Mouse (Mus musculus) bone marrow macrophage, adult 2 months (primary cell): ENCODE measurements around the gene Vmn2r14.

Experiments
- CTCF ChIP-seq: IDR thresholded peaks from 2 replicates; pipeline ENCODE4 v1.5.1; 2012; ENCODE audit warnings: low read depth, mild to moderate bottlenecking, low read length, moderate library complexity
- POLR2A ChIP-seq: IDR thresholded peaks from 2 replicates; pipeline ENCODE4 v1.6.1; 2012; ENCODE audit warnings: mild to moderate bottlenecking, low read depth, low read length, borderline replicate concordance

DNA sequence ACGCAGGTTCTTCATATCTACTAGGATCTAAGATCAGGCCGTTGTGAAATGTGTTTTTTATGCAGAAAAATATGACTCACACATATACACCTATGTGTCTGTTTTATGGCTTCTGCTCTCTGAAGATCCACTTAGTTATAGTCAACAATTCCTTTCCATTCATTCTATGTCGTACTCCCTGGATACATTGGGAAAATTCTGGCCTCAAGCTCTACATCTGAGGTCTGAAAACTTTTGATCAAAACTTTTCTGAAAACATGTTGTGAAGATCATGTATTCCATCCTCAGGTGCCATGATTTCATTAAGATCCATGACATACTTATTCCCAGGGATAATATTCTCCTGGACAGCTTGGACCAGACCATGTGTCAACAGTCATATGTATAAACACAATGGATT is at the start of gene Vmn2r14:
- TF ChIP-seq CTCF (no peak), POLR2A (no peak)
